In genomic region chr9:95089050-95089449, GRCm38 (mm10) we compare ENCODE assay signal across 9 mouse cellular contexts.
DNase-seq lines count a peak whose midpoint lies in the region.
"Had no signal": no experiment of that assay in that cellular context is flagged by ENCODE, and none has a peak within 500 bp of the region (broad histone marks: within the 10 kb centered on the region; RNA-seq: fewer than 3 reads in every experiment).

No protein-coding gene starts in this region.

- DNase-seq in kidney, adult 9 months = peak; percentile 30
- DNase-seq in kidney, adult 18-20 months = no peak
- peak; percentile 76 for DNase-seq in adrenal gland, adult 2 months
- DNase-seq in frontal cortex, adult 2 months (ENCODE audit: extremely low spot score in 1 of 2, low spot score in 1 of 2) = peak; percentile 36 to 53
- peak; percentile 40 for DNase-seq in lung, postnatal 10 days
- DNase-seq in heart, postnatal 25 days (ENCODE audit: low spot score) = no peak
- no peak for DNase-seq in urinary bladder, postnatal 10 days (ENCODE audit: low spot score)
- DNase-seq in liver = no peak
- DNase-seq: gastrocnemius, postnatal 36 days had no signal

- intact Hi-C loops in heart, postnatal 25 days (cut with DNase I) = no loop called here

Comparison
In these comparisons a context has a peak if more than half of its experiments do, and no peak if none do; other contexts are left out.
1. DNase-seq: peak in kidney, adult 9 months (single experiment), adrenal gland, adult 2 months (single experiment), frontal cortex, adult 2 months (2 of 2) and lung, postnatal 10 days (single experiment); none in kidney, adult 18-20 months (single experiment), heart, postnatal 25 days (single experiment), urinary bladder, postnatal 10 days (single experiment) and liver (single experiment).